Mouse (Mus musculus) cerebellum, adult 11 months (tissue): ENCODE measurements around the gene Rap1gap2.
A peak's percentile ranks its signal among the peaks of the same experiment; 100 is the strongest.

Experiments
- DNase-seq: peaks from one replicate; pipeline ENCODE4 v3.0.0; 2022

Rap1gap2 gene

DNA sequence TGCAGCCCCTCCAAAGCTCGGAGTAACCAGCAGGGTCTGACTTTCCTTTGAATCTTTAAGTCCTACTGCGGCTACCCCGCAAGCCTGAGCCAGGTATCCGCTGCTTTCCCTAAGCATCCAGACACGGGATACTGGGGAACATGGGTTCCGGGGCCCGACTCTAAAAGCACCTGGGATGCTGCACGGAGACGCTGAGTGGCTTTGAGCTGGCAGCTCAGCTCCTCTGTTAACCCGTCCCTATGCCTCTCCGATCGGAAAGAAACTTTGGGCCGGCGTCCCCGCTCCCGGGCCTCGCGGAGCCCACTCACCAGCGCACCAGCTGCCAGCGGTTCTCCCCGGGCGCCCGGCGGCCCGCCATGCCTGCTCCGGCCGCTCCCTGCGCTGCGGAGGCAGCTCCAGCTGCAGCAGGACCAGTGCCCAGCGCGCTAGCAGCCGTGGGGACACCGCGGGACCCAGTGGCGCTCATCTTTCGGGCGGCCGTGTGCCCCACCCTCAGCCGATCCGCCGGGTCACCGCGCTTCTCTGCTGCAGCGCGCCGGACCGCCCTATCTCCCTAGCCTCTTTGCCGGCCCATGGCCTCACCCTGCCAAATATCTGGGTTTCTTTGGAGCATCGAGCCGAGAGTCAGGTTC lies at the start of gene Rap1gap2:
Gene Rap1gap2, minus strand, starts transcription at position 371 of the 632 bp plus-strand sequence.
- no peak for DNase-seq

DNA sequence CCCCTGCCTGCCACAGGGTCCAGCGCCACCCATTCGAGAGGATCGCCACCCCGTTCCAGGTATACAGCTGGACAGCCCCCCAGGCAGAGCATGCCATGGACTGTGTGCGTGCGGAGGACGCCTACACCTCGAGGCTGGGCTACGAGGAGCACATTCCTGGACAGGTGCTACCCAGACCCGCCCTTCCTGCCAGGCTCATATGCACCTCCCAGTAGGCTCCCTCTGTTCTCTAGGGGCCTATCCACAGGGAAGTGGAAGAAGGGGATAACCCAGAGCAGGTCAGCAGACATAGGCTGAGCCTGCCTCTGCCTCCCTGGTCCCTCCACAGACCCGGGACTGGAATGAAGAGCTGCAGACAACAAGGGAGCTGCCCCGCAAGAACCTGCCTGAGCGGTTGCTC lies 49.6 kb upstream of the Rap1gap2 start:
- no peak for DNase-seq

DNA sequence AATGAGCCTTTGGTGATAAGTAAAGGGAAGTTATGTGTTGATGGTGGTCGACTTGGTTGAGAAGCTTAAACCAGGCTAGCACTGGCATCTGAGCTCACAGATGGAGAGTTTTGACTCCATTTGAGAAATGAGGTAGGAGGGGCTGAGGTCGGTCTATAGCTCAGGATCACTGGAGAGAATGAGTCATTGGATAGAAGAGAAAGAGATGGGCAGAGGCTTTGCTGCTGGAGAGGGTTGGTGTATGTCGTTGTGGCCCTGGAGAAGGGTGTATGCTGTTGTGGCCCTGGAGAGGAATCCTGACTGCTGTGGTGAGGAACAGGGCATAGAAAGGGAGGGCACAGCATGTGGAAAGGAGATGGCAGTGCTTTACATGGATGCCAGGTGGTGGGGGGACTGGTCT lies 45.2 kb upstream of the Rap1gap2 start:
- no peak for DNase-seq

DNA sequence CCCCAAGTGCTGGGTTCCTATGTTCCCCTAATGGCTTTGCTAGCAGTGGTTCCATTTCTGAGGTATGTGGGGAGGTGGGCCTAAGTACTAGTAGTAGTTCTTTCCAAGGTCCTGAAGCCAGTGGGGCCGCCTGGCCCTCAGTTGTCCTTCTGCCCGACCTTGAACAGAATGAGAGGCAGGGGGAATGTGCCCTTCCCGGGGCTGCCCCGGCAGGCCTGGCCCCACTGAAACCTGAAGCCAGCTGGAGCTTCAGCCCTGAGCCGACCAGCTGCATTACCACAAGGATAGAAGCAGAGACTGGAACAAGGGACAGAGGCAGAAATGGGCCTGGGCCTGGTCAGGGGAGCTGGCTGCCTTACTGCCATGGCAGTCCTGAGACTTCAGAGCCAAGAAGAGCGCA lies 42.7 kb upstream of the Rap1gap2 start:
- DNase-seq: no peak

DNA sequence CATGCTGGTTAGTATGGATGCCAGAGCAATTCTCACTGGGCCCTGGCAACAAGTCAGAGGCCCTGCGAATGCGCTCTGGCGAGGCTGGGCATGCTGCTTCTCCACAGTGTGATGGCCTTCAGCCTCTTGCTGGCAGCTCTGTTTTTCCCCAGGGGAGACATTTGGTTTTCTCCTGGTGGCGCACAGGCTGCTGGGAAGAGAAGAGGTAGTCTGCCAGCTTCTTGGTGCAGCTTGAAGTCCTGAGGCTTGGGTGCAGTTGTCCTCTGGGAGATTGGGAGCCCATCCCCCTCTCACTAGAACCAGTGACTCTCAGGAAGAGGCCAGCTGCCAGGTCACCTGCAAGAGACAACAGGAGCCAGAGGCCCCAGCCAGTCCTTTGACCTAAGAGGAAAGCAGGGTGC lies 42.1 kb upstream of the Rap1gap2 start:
- peak; percentile 39 for DNase-seq

DNA sequence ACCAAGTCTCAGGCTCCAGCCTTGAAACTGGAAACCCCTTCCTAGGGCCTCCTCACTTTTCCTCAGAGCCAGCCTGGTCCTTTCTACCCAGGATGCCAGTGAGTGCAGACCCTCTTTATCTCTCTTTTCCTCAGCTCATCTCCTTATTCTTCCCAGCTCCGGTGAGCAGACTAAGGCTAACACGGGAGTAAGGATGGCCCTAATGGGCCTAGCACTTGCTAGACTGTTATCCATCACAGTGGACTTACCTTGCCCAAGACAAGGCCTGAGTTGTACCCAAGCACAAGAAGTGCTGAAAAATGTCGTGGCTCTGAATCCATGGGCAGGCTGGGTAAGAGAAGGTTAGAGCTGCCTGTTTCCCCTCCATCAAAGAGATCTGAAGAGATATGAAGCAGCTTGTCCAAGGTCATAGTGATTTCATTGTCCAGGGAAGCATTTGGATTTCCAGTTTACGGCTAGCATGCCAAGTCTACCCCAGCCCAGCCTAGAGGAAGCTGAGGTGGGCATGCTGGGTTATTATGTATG lies 39.9 kb upstream of the Rap1gap2 start:
- DNase-seq: no peak

DNA sequence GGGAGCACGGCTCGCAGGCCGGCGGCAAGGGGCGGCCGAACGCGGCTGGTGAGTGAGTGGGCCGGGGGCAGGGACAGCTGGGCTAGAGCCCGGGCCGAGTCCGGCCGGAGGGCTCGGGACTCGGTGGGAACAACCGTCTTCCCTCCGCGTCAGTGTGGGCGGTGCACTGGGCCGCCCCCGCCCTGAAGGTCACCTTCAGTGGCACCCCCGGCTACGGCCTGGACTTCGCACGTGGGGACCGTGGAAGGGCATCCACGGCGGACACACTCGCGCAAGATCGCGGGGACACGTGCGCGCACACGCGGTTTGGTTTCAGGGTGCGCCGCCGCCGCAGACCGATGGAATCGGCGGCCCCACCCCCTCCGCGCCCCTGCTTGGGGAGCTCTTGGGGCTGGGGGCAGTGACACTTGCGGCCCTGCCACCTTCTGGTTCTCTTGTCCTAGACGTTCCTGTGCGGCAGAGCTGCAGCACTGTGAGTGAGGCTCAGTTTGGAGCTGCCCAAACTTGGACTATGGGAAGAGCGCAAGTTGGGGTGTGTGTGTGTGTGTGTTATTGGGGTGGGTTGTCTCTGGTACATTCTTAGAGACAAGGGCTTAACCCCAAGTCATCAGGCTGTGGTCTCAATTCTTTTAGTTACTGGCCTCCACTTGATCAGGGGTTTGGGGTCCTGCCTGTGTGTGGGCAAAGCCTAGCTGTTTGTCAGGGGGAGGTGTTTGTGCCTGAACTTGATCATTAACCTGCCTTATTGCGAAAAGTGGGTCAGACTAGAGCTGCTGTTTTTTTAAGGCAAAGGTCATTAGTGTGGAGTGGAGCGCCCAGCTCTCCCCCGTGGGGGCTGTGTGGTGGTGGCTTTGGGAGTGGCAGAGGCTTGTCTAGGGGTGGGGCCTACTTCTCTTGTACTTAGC lies 39.2 kb upstream of the Rap1gap2 start:
- peak; percentile 51 for DNase-seq

DNA sequence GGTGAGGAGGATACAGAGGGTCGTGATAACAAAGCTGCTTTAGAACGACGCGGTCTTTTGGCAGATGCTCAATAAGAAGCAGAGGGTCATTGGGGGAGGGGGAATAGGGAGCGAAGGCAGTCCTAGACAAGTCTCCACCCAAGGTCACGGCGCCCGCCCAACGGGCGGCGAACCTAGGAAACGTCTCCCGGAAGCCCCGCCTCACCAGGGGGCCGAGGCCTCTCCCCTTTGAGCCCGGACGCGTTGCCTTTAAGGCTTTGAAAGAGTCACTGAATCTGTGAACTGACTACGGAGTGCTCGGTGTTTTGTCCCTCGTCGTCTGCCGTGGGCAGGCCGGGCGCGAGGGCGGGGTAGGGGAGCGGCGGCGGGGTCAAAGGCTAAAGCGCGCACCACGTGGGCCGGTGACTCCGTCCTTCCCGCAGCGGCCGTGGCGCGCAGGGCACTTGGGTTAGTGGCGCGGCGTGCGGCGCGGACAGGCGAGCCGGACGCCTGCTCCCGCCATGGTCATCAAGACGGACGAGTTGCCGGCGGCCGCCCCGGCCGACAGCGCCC lies 38.5 kb upstream of the Rap1gap2 start, which contains the start of gene Cluh:
Gene Cluh, plus strand, starts transcription at position 401 of the 552 bp plus-strand sequence.
- peak; percentile 97 for DNase-seq

DNA sequence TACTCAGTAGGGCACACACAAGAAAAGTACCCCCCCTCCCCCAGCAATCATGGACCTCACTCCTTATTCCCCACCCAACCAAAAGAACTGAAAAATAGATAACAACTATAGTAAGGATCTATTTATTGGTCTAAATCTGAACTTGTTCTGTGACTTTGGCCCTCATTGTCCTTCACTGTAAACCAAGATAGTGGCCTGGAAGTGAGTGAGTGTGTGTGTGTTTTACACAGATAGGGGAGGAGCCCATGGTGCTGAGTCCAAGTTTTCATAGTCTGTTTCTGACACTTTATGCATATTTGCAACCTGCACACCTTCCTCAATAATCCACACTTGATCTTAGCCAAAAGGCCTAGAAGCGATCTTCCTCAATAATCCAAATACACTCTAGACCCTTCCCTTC lies 38.0 kb upstream of the Rap1gap2 start:
- no peak for DNase-seq

DNA sequence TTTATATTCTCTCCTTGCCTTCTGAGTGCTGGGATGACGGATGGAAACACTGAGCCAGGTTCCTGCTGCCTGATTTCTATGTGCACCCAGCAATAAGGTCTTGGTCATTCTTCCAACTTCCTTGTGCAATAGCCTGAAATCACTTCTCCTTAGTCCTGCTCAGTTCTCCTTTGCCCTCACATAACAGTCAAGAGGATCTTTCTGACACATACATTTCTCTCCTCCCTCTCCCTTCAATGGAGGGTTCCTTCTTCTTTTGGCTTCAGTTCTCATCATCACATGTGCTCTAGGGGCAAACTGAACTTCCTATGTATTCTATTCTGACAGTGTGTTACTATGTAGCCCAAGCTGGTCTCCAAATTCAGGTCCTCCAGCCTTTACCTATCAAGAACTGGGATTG lies 37.3 kb upstream of the Rap1gap2 start:
- no peak for DNase-seq

DNA sequence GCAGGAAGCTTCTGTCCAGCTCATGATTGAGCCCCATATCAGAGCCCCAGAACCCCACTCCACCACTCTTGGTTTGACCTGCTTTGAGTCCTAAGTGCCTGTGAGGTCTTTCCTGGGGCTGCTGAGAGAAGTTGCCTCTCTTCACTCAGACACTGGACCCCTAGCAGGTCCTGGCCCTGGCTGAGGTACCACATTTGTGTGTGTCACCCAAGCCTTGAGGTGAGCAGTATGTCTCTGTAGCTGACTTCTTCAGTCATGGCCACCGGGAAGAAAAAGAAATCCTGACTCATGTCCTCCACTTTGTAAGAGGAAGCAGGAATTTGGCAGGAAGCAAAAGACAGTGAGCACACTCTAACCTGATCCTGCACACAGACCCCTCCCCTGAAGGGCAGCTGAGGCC lies 28.9 kb upstream of the Rap1gap2 start:
- no peak for DNase-seq

DNA sequence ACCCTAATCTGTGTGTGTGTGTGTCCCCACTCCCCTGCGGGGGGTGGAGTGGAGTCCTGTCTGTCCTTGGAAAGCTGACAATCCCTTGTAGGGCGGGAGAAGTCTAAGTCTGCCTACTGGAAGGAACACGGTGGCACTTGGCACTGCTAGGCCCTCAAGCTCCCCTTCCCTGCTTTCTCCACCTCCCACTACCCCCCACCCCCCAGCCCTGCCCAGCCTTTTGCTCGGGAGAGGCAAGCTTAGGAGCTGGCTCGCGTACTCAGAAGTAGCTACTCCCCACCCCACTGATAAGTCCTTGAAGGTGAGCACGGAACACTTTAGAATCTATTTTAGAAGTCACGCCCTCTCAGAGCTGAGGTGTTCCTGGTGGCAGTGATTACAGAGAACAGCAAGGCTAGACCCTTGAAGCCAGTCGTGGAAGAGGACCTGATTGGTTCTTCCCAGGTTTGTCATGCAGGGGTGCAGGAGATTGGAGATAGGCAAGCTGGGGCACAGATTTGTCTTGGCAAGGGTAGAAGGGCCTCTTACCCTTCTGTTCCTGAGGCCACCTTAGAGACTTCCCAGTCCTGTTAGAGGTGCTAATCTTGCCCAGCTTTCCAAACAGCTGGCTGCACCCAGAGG lies 28.2 kb upstream of the Rap1gap2 start:
- DNase-seq: no peak

DNA sequence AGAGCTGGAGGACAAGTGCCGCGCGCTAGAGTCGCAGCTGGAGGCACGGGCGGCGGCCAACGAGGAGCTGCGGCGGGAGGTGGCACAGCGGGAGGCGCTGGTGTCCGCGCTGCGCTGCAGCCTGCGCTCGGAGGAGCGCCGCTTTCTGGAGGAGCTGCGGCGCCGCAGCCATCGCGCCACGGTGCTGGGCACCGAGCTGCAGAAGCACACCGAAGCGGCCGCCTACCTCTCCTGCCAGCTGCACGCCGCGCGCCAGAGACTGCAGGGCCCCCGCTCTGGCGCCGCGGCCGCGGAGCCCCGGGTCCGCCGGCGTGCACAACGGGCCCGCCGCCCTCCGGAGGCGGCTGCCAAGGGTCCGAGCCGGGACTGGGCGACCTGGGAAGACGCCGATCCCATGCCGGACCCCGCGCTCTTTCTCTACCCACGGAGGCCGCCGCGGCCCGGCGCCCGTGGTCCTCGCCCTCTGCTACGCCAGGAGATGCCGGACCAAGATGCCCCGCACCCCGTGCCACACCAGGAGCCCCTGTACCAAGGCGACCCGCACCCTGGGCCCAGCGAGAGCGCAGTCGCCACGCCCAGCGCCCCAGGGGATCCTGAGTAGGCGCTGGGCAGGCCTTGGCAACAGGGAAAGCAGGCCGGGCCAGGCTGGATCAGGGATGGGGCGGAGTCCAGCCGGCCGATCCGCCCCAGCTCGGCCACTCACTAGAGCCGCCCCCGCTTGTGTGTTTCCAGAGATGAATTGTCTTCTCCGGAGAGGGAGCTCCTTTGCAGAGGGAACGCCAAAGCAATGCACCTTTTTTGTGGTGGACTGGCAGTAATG lies 27.5 kb upstream of the Rap1gap2 start:
- DNase-seq: peak; percentile 79

DNA sequence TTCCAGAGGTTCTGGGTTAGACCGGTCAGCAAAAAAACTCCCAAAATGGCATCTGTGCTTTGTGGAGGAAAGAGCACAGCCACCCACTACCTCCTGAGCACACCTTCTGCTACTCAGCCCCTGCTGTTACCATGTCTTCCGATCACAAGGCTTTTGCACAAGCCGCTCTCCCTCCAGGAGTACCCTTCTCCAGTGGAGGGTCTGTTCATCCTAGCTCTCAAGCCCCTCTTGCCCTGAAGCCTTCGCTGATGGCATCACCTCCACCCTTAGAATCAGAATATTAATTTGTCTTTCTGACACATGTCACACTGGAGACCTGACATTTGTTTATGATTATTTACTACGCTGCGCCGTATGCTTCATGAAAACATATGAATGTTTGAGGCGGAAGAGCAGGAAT lies 26.8 kb upstream of the Rap1gap2 start:
- DNase-seq: no peak

DNA sequence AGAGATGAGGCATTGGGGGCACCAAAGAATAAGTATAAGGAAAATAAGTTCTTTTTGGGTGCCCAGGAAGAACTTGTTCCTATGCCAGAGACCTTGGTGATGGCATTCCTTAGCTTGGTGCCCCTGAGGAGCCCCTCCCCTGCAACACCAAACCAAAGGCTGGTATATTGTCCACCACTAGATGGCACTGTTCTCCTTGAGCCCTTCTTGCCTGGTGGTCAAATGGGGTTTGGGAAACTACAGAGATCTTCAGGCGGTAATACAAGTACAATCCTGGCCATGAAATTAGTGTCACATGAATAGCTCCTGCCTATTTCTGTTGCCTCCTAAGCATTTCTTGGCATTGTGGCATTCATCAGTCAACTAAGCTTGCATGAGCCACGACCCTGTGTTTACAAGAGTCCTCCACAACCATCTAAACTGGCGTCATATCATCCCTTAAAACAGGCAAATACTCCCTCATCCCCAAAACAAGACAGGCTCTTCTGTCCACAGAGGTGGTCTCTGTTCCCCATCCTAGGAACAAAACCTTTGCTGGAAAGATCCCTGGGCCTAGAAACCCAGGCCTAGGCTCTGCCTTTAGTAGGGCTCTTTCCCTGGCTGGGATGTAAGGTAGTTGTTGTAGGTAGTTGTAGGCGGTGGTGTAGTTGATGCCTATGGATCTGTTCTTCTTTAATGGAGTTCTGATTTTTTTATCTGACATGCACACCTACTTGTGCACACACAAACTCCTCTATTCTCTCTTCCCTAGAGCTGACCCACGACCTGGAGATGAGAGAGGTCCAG lies 24.0 kb upstream of the Rap1gap2 start:
- DNase-seq: peak; percentile 61

DNA sequence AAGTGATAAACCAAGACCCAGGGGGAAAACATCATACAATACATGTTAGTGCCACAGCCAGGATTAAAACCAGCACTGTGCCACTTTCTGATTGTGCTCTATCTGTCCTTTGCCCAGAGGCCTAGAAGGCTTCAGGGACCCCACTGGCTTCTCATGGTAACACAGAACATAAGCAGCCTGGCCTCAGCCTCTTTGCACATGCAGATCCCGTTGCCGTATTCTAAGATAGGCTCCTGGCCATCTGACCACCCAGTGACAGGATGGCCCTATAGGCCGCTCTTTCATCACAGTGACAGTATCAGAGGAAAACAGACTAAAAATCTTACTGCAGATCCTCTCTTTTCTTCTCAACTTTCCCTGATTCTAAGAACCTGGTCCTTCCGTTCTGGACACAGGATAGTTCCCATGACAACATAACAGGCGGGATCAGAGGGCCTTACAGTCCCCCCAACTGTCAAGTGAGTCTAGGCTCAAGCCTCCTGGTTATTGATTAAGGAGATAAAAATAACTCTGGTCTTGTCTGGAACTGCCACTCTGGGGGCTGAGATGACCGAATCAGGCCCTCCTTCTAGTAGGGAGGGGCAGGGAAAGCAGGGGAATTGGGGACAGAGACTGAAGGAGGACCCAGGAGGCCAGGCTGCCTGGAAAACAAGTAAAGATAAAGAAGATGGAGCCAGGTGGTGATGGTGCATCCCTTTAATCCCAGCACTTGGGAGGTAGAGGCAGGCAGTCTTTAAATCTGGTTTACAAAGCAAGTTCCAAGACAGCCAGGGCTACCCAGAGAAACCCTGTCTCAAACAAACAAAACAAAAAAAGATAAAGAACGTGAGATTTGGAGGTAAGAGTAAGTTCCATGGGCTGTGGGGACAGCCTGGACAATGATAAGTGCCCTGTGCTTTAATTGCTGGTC lies 21.4 kb upstream of the Rap1gap2 start:
- no peak for DNase-seq

DNA sequence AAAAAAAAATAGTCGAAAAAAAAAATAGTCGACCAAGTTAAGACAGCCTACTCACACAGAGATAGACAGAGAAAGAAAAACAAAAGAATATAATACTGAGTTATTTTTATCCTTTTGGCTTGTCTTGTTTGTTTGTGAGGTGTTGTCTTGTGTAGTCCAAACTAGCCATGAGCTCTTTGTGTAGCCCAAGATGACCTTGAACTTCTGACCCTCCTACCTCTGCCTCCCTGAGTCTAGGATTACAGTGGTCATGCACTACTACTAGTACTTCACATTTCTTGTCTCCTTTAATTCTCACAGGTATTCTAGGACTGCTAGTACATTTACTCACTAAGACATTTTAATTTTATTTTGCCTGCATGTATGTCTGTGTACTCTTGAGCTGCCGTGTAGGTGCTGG lies 16.8 kb upstream of the Rap1gap2 start:
- DNase-seq: no peak

DNA sequence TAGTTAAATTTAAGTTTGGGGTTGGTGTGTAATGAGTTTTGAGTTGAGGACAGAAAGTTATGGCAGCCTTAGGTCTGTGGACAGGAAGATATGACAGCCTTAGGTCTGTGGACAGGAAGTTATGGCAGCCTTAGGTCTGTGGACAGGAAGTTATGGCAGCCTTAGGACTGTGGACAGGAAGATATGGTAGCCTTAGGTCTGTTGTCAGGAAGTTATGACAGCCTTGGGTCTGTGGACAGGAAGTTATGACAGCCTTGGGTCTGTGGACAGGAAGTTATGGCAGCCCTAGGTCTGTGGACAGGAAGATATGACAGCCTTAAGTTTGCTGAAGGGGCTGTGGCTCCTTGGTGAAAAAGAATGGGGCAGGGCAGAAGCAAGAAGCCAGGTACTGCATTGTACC lies 14.6 kb upstream of the Rap1gap2 start:
- DNase-seq: no peak

DNA sequence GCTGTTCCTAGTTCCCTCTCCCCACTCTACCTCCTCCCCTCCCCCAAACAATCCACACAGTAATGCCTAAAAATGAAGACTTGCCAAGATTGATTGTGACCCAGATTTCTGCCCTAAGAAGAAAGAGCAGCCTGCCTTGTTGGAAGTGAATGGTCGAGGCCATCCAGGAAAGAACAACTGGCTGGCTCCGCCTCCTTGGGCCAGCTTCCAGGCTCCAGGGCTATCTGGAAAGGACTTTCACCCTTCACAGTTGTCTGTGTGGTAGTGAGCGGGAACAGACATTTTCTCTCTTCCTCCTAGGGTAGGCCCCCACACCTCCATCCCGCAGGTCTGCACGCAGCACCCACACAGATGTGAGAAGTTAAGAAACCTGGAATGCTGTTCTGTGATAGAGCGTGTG lies 13.0 kb upstream of the Rap1gap2 start:
- DNase-seq: no peak

DNA sequence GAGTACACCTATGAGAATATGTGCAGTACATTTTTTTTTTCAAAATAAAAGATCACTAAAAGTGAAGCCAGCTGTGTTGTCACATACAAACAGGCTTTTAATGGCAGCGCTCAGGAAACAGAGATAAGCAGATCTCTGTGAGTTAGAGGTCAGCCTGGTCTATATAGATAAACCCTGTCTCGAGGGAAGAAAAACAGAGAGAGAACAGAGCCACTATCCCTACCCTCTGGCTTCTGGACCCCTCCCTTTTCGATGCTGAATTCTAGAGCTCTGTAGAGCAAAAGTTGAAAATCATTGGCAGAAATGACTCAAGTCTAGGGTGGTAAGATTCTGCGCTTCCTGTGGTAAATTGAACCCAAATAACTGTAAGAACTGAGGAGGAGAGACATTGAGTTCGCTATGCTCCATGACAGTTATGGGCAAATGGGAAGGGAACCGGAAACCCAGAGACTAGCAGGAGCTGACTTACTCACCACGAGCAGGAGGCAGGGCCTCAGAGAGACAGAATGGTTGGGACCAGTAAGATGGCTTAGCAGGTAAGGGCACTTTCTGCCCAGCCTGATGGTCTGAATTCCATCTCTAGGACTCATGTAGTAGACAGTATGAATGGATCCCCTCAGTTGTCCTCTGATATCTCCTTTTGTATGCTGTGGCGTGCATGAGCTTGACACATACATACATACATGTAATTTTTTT lies 11.4 kb upstream of the Rap1gap2 start:
- DNase-seq: no peak
